Mouse (Mus musculus) lung, embryonic 15.5 days (tissue): ENCODE results near the gene Gsto2. TPM values are rescaled to one million over a fixed set of nuclear protein-coding genes. Genes with fewer than 3 reads are reported as not detected.
"Not testable (repeated sequence)": the region's sequence is repeated elsewhere in the genome, so short reads cannot be mapped to it uniquely, and the experiment has no call there.

ENCODE experiments used
- ATAC-seq: fragments of 200-750 bp; cut with Nextera tagmentation; 2 replicates; pipeline ENCODE4 v1.8.0; 2017; ENCODE audit warnings: moderate number of reproducible peaks, borderline replicate concordance; ENCODE audit not compliant: low FRiP score, low TSS enrichment; ENCODE audit errors: extremely low read depth
- H3K27ac ChIP-seq: fragments of 300-500 bp; sonication (generic); 2 replicates; pipeline ENCODE4 v1.5.1; 2015; ENCODE audit warnings: moderate library complexity, mild to moderate bottlenecking, inconsistent platforms
- H3K27me3 ChIP-seq: fragments of 300-500 bp; sonication (generic); 2 replicates; pipeline ENCODE4 v1.6.1; 2015; ENCODE audit warnings: inconsistent platforms
- H3K36me3 ChIP-seq: fragments of 300-500 bp; sonication (generic); 2 replicates; pipeline ENCODE4 v1.6.1; 2015; ENCODE audit warnings: inconsistent platforms
- H3K4me1 ChIP-seq: fragments of 300-500 bp; sonication (generic); 2 replicates; pipeline ENCODE4 v1.6.1; 2015; ENCODE audit warnings: inconsistent platforms
- H3K4me2 ChIP-seq: fragments of 300-500 bp; sonication (generic); 2 replicates; pipeline ENCODE4 v1.6.1; 2015; ENCODE audit warnings: inconsistent platforms, mild to moderate bottlenecking, moderate library complexity
- H3K4me3 ChIP-seq: fragments of 300-500 bp; sonication (generic); 2 replicates; pipeline ENCODE4 v1.5.1; 2015; ENCODE audit warnings: mild to moderate bottlenecking, inconsistent platforms
- H3K9ac ChIP-seq: fragments of 300-500 bp; sonication (generic); 2 replicates; pipeline ENCODE4 v1.6.1; 2015; ENCODE audit warnings: inconsistent platforms
- H3K9me3 ChIP-seq: fragments of 300-500 bp; sonication (generic); 2 replicates; pipeline ENCODE4 v1.6.1; 2016; ENCODE audit warnings: inconsistent platforms
- WGBS: fragments of 180-500 bp; shearing (Covaris S2); methylation state at CpG from one replicate; pipeline ENCODE4 v1.1.7; 2015; 5-methylcytosine and 5-hydroxymethylcytosine counted together
- polyA plus RNA-seq: library from polyadenylated mRNA; unstranded; fragments of >200 nt; fragmentation: Nextera tagmentation; extraction: Ambion mirVana; gene quantifications from 2 replicates; pipeline ENCODE4 v1.2.1, GENCODE M21; 2015

Gsto2 gene
- polyA plus RNA-seq, 1 experiment from 2014 or later = 1.1 TPM

DNA sequence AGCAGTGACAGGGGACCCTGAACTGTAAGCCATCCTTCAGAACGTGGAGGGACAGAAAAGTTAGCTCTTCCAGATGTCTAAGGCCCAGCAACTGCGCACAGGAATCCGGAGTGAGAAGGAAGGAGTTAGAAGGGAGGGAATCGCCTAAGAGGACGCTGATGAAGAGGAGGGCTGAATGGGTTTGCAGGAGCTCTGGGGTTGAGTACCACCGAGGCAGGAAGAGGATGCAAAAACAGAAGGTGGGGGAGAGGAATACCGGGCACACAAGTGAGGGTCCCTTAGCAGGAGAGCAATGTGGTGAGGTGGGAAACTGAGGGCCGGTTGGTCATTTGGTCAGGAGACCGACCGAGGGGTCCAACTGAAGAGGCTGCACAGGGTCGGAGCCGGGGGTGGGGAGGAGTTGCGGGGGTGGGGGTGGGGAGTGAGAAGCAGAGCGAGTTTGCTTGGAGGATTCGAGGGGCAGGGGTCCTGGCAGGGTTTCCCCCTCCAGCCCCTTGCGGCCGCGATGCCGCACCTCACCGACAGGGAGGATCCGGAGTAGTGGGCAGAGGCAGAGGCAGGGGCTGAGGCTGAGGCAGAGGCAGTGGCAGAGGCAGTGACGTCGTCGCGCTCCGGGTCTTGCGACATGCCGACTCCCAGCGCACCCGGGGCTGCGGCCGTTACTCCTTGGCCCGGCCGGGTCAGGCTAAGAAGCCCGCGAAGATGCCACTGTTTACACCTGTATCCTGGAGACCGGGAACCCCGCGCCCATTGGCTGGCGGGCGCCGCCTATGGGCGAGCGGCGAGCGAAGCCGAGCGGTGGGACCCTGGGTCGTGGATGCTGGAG lies 28.4 kb upstream of the Gsto2 start:
- Histone ChIP-seq H3K4me1 (peaks cover 11% of the 10 kb centered on the region; the same call in 1 of the 2 replicates), H3K4me3 (peak overlapping the region; percentile 45), H3K27ac (no peak overlapping the region), H3K9me3 (no peaks in the 10 kb centered on the region), H3K36me3 (no peaks in the 10 kb centered on the region), H3K4me2 (peak overlapping the region; percentile 94), H3K27me3 (peaks cover 24% of the 10 kb centered on the region), H3K9ac (0 out of 2 replicates have a peak overlapping the region, but pooled peaks have one; percentile 24)
- ATAC-seq = peak; percentile 82
- 3% methylated on average over 49 of the region's 49 CpGs for WGBS

- Histone ChIP-seq H3K9me3 (no peaks in the 10 kb centered on the region), H3K4me1 (peaks cover 11% of the 10 kb centered on the region; the same call in 1 of the 2 replicates), H3K36me3 (no peaks in the 10 kb centered on the region), H3K4me3 (peak overlapping the region; percentile 45), H3K27ac (no peak overlapping the region), H3K27me3 (peaks cover 24% of the 10 kb centered on the region), H3K9ac (0 out of 2 replicates have a peak overlapping the region, but pooled peaks have one; percentile 24), H3K4me2 (peak overlapping the region; percentile 94)
- under 1% methylated on average over 6 of the region's 6 CpGs for whole genome bisulfite sequencing
- no peak for ATAC-seq
Observed at GRCm38 (mm10) chr19:47837527-47837901, 27.8 kb upstream of the Gsto2 start.

- 74% methylated on average over 15 of the region's 15 CpGs for WGBS
- not testable (repeated sequence) for H3K27ac ChIP-seq, ATAC-seq, H3K4me3 ChIP-seq, H3K9me3 ChIP-seq, H3K4me2 ChIP-seq, H3K9ac ChIP-seq, H3K36me3 ChIP-seq
- peaks cover 11% of the 10 kb centered on the region; the same call in 1 of the 2 replicates for H3K4me1 ChIP-seq
- peaks cover 24% of the 10 kb centered on the region for H3K27me3 ChIP-seq
Observed at GRCm38 (mm10) chr19:47841234-47841633, 24.1 kb upstream of the Gsto2 start.

- H3K9ac ChIP-seq = no peak overlapping the region
- H3K4me1 ChIP-seq = peaks cover 10% of the 10 kb centered on the region; the same call in 1 of the 2 replicates
- no peaks in the 10 kb centered on the region for H3K27me3 ChIP-seq
- WGBS = 84% methylated on average over 3 of the region's 3 CpGs
- H3K27ac ChIP-seq = no peak overlapping the region
- no peaks in the 10 kb centered on the region for H3K9me3 ChIP-seq
- H3K4me3 ChIP-seq = no peak overlapping the region
- no peak overlapping the region for H3K4me2 ChIP-seq
- H3K36me3 ChIP-seq = no peaks in the 10 kb centered on the region
- ATAC-seq = no peak
Observed at GRCm38 (mm10) chr19:47849735-47850134, 15.6 kb upstream of the Gsto2 start.

- not testable (repeated sequence) for H3K36me3 ChIP-seq, ATAC-seq, H3K4me2 ChIP-seq, H3K9ac ChIP-seq, H3K27ac ChIP-seq, H3K9me3 ChIP-seq, H3K27me3 ChIP-seq, H3K4me3 ChIP-seq
- WGBS = 77% methylated on average over 3 of the region's 3 CpGs
- H3K4me1 ChIP-seq = peaks cover 15% of the 10 kb centered on the region; the same call in 1 of the 2 replicates
Observed at GRCm38 (mm10) chr19:47852131-47852530, 13.2 kb upstream of the Gsto2 start.

- Histone ChIP-seq H3K9ac (no peak overlapping the region), H3K4me3 (no peak overlapping the region), H3K27me3 (peaks cover 4% of the 10 kb centered on the region; the same call in 1 of the 2 replicates), H3K4me1 (peaks cover 15% of the 10 kb centered on the region; the same call in 1 of the 2 replicates), H3K36me3 (no peaks in the 10 kb centered on the region), H3K4me2 (no peak overlapping the region), H3K27ac (no peak overlapping the region), H3K9me3 (no peaks in the 10 kb centered on the region)
- no peak for ATAC-seq
- WGBS = 81% methylated on average over 3 of the region's 3 CpGs
Observed at GRCm38 (mm10) chr19:47853053-47853452, 12.3 kb upstream of the Gsto2 start.

DNA sequence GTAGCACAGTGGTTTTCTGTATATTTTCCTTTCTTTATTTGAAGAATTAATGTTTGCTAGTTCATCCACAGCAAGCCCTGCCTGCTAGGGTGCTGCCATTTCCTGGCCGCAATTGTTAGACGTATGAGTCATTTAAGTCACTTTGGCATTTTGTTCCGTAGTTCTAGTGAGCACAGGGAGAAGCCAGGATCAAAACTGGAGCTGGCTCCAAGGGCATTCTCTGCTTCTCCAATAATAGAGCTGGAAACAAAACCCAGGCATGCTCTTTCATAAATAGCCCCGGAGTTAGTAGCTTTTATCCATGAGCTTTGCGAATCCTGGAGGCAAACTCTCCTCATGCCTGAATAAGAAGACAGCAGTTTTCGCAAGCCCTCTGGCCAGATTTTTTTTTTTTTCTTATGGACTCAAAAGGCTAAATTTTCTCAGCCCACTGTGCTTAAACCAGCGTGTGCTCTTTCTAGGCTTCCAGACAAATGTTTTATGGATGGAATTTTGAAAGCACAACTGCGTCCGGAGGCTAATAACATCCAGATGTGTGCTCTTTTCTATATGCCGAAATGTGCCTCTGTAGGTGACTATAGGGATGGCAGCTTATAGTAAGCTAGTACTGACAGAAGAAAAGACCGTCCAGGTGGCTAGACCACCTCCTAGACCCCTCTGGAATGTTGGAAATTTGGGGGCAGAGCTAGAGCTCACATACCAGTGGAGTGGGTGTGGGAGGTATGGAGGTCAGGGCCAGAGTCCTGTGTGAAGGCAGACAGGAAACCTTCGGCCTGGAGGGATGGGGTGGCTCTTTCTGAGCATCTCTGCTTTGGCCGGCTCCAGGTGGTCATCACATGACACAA lies 11.2 kb upstream of the Gsto2 start:
- Histone ChIP-seq H3K4me1 (peaks cover 15% of the 10 kb centered on the region; the same call in 1 of the 2 replicates), H3K9ac (peak overlapping the region; percentile 50), H3K4me2 (peak overlapping the region; percentile 98), H3K4me3 (peak overlapping the region; percentile 59), H3K27me3 (peaks cover 4% of the 10 kb centered on the region; the same call in 1 of the 2 replicates), H3K9me3 (no peaks in the 10 kb centered on the region), H3K27ac (no peak overlapping the region), H3K36me3 (no peaks in the 10 kb centered on the region)
- ATAC-seq = peak; percentile 44
- 14% methylated on average over 13 of the region's 13 CpGs for WGBS

GRCm38 (mm10) chr19:47854796-47855783 lies 10.2 kb upstream of the Gsto2 start, which contains the start of gene Gsto1:
Gene Gsto1, plus strand, starts transcription at chr19:47854970.
- under 1% methylated on average over 60 of the region's 60 CpGs for WGBS
- peaks cover 4% of the 10 kb centered on the region; the same call in 1 of the 2 replicates for H3K27me3 ChIP-seq
- peak; percentile 93 for ATAC-seq
- H3K27ac ChIP-seq = no peak within 1 kb of the TSS
- peaks cover 15% of the 10 kb centered on the region; the same call in 1 of the 2 replicates for H3K4me1 ChIP-seq
- H3K9me3 ChIP-seq = no peaks in the 10 kb centered on the region
- peak within 1 kb of the TSS; percentile 98 for H3K4me2 ChIP-seq
- no peaks in the 10 kb centered on the region; the same call in 1 of the 2 replicates for H3K36me3 ChIP-seq
- H3K4me3 ChIP-seq = peak within 1 kb of the TSS; percentile 59
- peak within 1 kb of the TSS; percentile 50 for H3K9ac ChIP-seq

GRCm38 (mm10) chr19:47857957-47858942 lies 7.1 kb upstream of the Gsto2 start:
- Histone ChIP-seq H3K9me3 (no peaks in the 10 kb centered on the region), H3K36me3 (no peaks in the 10 kb centered on the region; the same call in 1 of the 2 replicates), H3K4me2 (no peak overlapping the region), H3K27ac (no peak overlapping the region), H3K4me3 (no peak overlapping the region), H3K9ac (no peak overlapping the region), H3K27me3 (peaks cover 4% of the 10 kb centered on the region; the same call in 1 of the 2 replicates), H3K4me1 (peaks cover 15% of the 10 kb centered on the region; the same call in 1 of the 2 replicates)
- 67% methylated on average over 18 of the region's 18 CpGs for WGBS
- ATAC-seq = no peak

DNA sequence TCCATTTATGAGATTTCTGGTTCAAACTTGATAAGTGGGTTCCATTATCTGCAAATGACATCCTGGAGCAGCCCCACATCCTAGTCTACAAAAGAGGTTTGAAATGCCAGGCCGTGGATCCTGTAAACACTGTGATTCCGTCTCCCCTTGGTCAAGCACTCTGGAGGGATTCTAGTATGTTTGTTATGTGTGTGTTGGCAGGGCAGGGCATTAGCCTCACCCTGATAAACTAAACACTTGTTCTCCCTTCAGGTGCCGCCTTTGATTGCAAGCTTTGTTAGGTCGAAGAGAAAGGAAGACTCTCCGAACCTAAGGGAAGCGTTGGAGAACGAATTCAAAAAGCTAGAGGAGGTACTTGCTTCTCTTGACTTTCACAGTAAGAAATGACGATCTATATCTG lies 6.2 kb upstream of the Gsto2 start:
- no peak for ATAC-seq
- WGBS = 77% methylated on average over 8 of the region's 8 CpGs

More for the DNA sequence above, 6.2 kb upstream of the Gsto2 start:
- no peak overlapping the region for H3K4me2 ChIP-seq
- no peak overlapping the region for H3K9ac ChIP-seq
- no peaks in the 10 kb centered on the region for H3K9me3 ChIP-seq
- peaks cover 4% of the 10 kb centered on the region; the same call in 1 of the 2 replicates for H3K27me3 ChIP-seq
- no peak overlapping the region for H3K4me3 ChIP-seq
- peaks cover 10% of the 10 kb centered on the region; the same call in 1 of the 2 replicates for H3K4me1 ChIP-seq
- no peak overlapping the region for H3K27ac ChIP-seq
- no peaks in the 10 kb centered on the region; the same call in 1 of the 2 replicates for H3K36me3 ChIP-seq
